Comparison of ENCODE assay signal across 8 mouse cellular contexts in genomic region chr4:109238428-109239268, GRCm38 (mm10). TPM values are rescaled to one million over a fixed set of nuclear protein-coding genes. Genes with fewer than 3 reads are reported as not detected.
A peak's percentile ranks its signal among the peaks of the same experiment; 100 is the strongest.
DNase-seq lines count a peak whose midpoint lies in the region; ATAC-seq lines count a peak whose summit lies in the region.

No protein-coding gene starts in this region.

- H3K4me3 ChIP-seq in stomach, embryonic 16.5 days (replicated peaks; ENCODE audit: low read length) = no peak overlapping the region
- no peak overlapping the region for H3K4me3 ChIP-seq in intestine, embryonic 16.5 days (ENCODE audit: low read length)

- DNase-seq in cerebellum, adult 11 months = peak; percentile 28
- peak; percentile 55 for DNase-seq in 3134 (ENCODE audit: extremely low read depth, insufficient read length, low spot score)
- DNase-seq in cerebellum, adult 9-11 months = peak; percentile 34
- DNase-seq in layer of hippocampus, adult 11-12 months (ENCODE audit: low spot score) = peak; percentile 61
- DNase-seq in retina, embryonic 14.5 days (ENCODE audit: low spot score) = no peak

- H3K9ac ChIP-seq in stomach, embryonic 16.5 days (ENCODE audit: low read length) = no peak overlapping the region
- H3K9ac ChIP-seq in intestine, embryonic 16.5 days (ENCODE audit: low read depth, low read length) = no peak overlapping the region

- no peak overlapping the region for H3K4me2 ChIP-seq in stomach, embryonic 16.5 days (ENCODE audit: low read depth, low read length)
- H3K4me2 ChIP-seq in intestine, embryonic 16.5 days (ENCODE audit: low read depth, low read length) = no peak overlapping the region

- H3K9me3 ChIP-seq in stomach, embryonic 16.5 days (replicated peaks; ENCODE audit: control insufficient read depth, low read length) = no peaks in the 10 kb centered on the region
- no peaks in the 10 kb centered on the region for H3K9me3 ChIP-seq in intestine, embryonic 16.5 days (ENCODE audit: control insufficient read depth, low read length)

- no peaks in the 10 kb centered on the region for H3K27me3 ChIP-seq in stomach, embryonic 16.5 days (ENCODE audit: control insufficient read depth, insufficient read depth, low read length)
- no peaks in the 10 kb centered on the region for H3K27me3 ChIP-seq in intestine, embryonic 16.5 days (replicated peaks; ENCODE audit: control insufficient read depth, insufficient read depth, low read length)

- WGBS in stomach, embryonic 16.5 days = 74% methylated on average over 24 of the region's 24 CpGs
- 78% methylated on average over 24 of the region's 24 CpGs for WGBS in intestine, embryonic 16.5 days

- H3K27ac ChIP-seq in stomach, embryonic 16.5 days (ENCODE audit: low read length) = peak overlapping the region; percentile 31; the same call in 1 of the 2 replicates
- H3K27ac ChIP-seq in intestine, embryonic 16.5 days (ENCODE audit: low read length) = no peak overlapping the region

- H3K36me3 ChIP-seq in stomach, embryonic 16.5 days (ENCODE audit: control insufficient read depth, insufficient read depth, low read length) = no peaks in the 10 kb centered on the region
- no peaks in the 10 kb centered on the region for H3K36me3 ChIP-seq in intestine, embryonic 16.5 days (ENCODE audit: control insufficient read depth, insufficient read depth, low read length)

- no peak for ATAC-seq in cerebellum, adult (ENCODE audit: insufficient number of reproducible peaks, low FRiP score, low TSS enrichment)
- ATAC-seq in stomach, embryonic 16.5 days (ENCODE audit: insufficient read depth, low FRiP score) = no peak
- no peak for ATAC-seq in intestine, embryonic 16.5 days

- H3K4me1 ChIP-seq in stomach, embryonic 16.5 days (ENCODE audit: control insufficient read depth, insufficient read depth, low read length) = peaks cover 12% of the 10 kb centered on the region
- no peaks in the 10 kb centered on the region for H3K4me1 ChIP-seq in intestine, embryonic 16.5 days (ENCODE audit: control insufficient read depth, insufficient read depth, low read length)

RNA-seq across cellular contexts. Expression of gene Calr4, which starts 4.4 kb away (rescaled TPM):
- 0.37 TPM in 2 replicates for polyA plus RNA-seq in stomach, embryonic 16.5 days (2015; fragmentation: Nextera tagmentation; extraction: Ambion mirVana)
- polyA plus RNA-seq in intestine, embryonic 16.5 days (2015; fragmentation: Nextera tagmentation; extraction: Ambion mirVana) = 0.16 TPM in 1 of 2 replicates, not detected in the other

RNA-seq across cellular contexts. Expression of gene Osbpl9, which starts 36.6 kb away (rescaled TPM):
- polyA plus RNA-seq in stomach, embryonic 16.5 days (2015; fragmentation: Nextera tagmentation; extraction: Ambion mirVana) = 63.0 and 65.8 TPM in 2 replicates
- 50.4 and 53.5 TPM in 2 replicates for polyA plus RNA-seq in intestine, embryonic 16.5 days (2015; fragmentation: Nextera tagmentation; extraction: Ambion mirVana)

RNA-seq across cellular contexts. Expression of gene Eps15, which starts 41.4 kb away (rescaled TPM):
- polyA plus RNA-seq in stomach, embryonic 16.5 days (2015; fragmentation: Nextera tagmentation; extraction: Ambion mirVana) = 40.3 and 41.8 TPM in 2 replicates
- 26.4 and 27.9 TPM in 2 replicates for polyA plus RNA-seq in intestine, embryonic 16.5 days (2015; fragmentation: Nextera tagmentation; extraction: Ambion mirVana)
